Mouse (Mus musculus): ENCODE data around the gene Gpr82. TPM values are rescaled to one million over a fixed set of nuclear protein-coding genes. Genes with fewer than 3 reads are reported as not detected.

The Gpr82 gene
- total RNA-seq (2023) = not detected

GRCm38 (mm10) chrX:13661063-13661462 lies at the start of gene Gpr82:
TSS of gene Gpr82 (plus strand) at chrX:13661363.

DNA sequence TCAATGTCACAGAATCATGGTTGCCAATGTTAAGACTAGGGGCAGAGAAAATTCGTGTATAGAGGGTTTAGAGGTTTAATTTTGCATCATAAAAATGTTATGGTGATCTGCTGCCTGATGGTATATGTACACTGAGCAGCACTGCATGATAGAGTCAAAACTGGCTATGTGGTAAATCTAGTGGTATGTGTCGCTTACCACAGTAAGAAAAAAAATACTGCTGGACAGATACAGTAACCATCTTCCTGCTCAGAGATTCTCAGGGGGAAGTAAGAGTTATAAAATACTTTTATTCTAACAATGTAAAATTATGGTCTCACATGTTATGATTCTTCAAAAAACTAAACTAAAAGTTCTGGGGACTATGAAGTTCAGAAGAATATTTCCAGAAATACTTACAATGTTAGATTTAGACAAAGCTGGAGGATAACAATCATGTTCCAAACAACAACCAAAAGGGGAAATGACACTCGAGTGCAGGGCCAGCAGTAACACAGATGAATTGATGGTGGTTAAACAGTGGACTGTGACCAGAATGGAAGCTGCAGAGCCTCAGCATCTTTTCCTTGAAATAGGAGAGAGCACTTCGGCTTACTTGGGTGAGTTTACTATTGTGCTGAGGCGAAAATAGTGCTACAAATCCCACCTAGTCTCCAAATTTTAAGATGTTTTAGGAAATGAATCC lies 29.4 kb upstream of the Gpr82 start, which contains the start of gene Gpr34:
TSS of gene Gpr34 (plus strand) at position 491 of the 685 bp plus-strand sequence.

Other genes starting within 250 kb of the Gpr82 start
- under 1 TPM; 0.07 to 0.20 TPM for gene Nyx, start 195.3 kb upstream of the Gpr82 start, total RNA-seq (2023)
- under 1 TPM; 0.57 to 0.68 TPM for gene Gpr34, start 29.3 kb upstream of the Gpr82 start, total RNA-seq (2023)
- gene Cask, start 190.0 kb downstream of the Gpr82 start, total RNA-seq (2023) = 100 to 1,000 TPM in 1 of 2 experiments, 10 to 100 TPM in 1; 51.1 to 101 TPM